ENCODE assay signal across 15 mouse cellular contexts in the genomic region with DNA sequence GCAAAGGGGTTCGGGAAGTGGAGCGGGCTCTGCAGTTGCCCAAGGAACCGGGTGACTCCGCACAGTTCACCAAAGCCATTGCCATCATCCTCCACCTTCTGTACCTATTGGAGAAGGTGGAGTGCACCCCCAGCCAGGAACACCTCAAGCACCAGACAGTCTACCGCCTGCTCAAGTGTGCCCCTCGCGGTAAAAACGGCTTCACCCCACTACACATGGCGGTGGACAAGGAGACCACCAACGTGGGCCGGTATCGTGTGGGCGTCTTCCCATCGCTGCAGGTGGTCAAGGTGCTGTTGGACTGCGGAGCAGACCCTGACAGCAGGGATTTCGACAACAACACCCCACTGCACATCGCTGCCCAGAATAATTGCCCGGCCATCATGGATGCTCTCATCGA. TPM values are rescaled to one million over a fixed set of nuclear protein-coding genes. Genes with fewer than 3 reads are reported as not detected.
A peak's percentile ranks its signal among the peaks of the same experiment; 100 is the strongest.
DNase-seq lines count a peak whose midpoint lies in the region; ATAC-seq and TF ChIP-seq lines count a peak whose summit lies in the region.
"Not testable (repeated sequence)": the region's sequence is repeated elsewhere in the genome, so short reads cannot be mapped to it uniquely, and the experiment has no call there.
"Had no signal": no experiment of that assay in that cellular context is flagged by ENCODE, and none has a peak within 500 bp of the region (broad histone marks: within the 10 kb centered on the region; RNA-seq: fewer than 3 reads in every experiment).

No protein-coding gene starts in this region.

- H3K4me2 ChIP-seq in embryonic facial prominence, embryonic 14.5 days (ENCODE audit: low read depth, low read length), result 0 out of 2 replicates have a peak overlapping the region, but pooled peaks have one; percentile 89
- H3K4me2 ChIP-seq in kidney, embryonic 15.5 days, result peak overlapping the region; percentile 93; the same call in 1 of the 2 replicates
- H3K4me2 ChIP-seq in liver, embryonic 13.5 days, result peak overlapping the region; percentile 98
- H3K4me2 ChIP-seq in midbrain, embryonic 15.5 days, result peak overlapping the region; percentile 99; the same call in 1 of the 2 replicates

- H3K27ac ChIP-seq in embryonic facial prominence, embryonic 14.5 days (replicated peaks; ENCODE audit: low read depth, low read length); heart, adult 2 months; hindbrain, embryonic 10.5 days; kidney, embryonic 15.5 days; liver, embryonic 13.5 days; midbrain, embryonic 15.5 days: not testable (repeated sequence)

- not testable (repeated sequence) for H3K27me3 ChIP-seq in G1E (ENCODE audit: insufficient read depth, low read length); embryonic facial prominence, embryonic 14.5 days (replicated peaks; ENCODE audit: control insufficient read depth, insufficient read depth, low read length); heart, adult 2 months (ENCODE audit: control insufficient read depth, insufficient read depth, low read length); hindbrain, embryonic 10.5 days (ENCODE audit: insufficient read depth, poor library complexity, severe bottlenecking); kidney, embryonic 15.5 days; liver, embryonic 13.5 days; midbrain, embryonic 15.5 days (replicated peaks)

- intact Hi-C loops in heart, adult 2 months (cut with DNase I), result loop anchor here (10.0 kb wide), 1 partner anchor 303 kb away; a partner anchor contains a TSS

- TF ChIP-seq POLR2A in heart, adult 2 months (IDR thresholded peaks at IDR 0.05; ENCODE audit: insufficient read depth, low read depth, low read length), result not testable (repeated sequence)

- H3K9me3 ChIP-seq in G1E (replicated peaks); embryonic facial prominence, embryonic 14.5 days (ENCODE audit: control insufficient read depth, low read length); hindbrain, embryonic 10.5 days; kidney, embryonic 15.5 days (replicated peaks); liver, embryonic 13.5 days (replicated peaks); midbrain, embryonic 15.5 days: not testable (repeated sequence)

- not testable (repeated sequence) for TF ChIP-seq CTCF in G1E (IDR thresholded peaks at IDR 0.05; ENCODE audit: low read depth, low read length)
- TF ChIP-seq CTCF in heart, adult 2 months (IDR thresholded peaks at IDR 0.05), result 0 out of 2 replicates have a peak, but pooled peaks have one; percentile 2

- H3K79me2 ChIP-seq in heart, adult 2 months (replicated peaks; ENCODE audit: control insufficient read depth, insufficient read depth, low read length), result not testable (repeated sequence)

- H3K36me3 ChIP-seq in G1E (replicated peaks), result peaks cover 58% of the 10 kb centered on the region
- peaks cover 48% of the 10 kb centered on the region for H3K36me3 ChIP-seq in embryonic facial prominence, embryonic 14.5 days (ENCODE audit: control insufficient read depth, insufficient read depth, low read length)
- H3K36me3 ChIP-seq in heart, adult 2 months (ENCODE audit: control insufficient read depth, insufficient read depth, low read length), result peaks cover 11% of the 10 kb centered on the region
- peaks cover 55% of the 10 kb centered on the region for H3K36me3 ChIP-seq in hindbrain, embryonic 10.5 days
- peaks cover 53% of the 10 kb centered on the region for H3K36me3 ChIP-seq in kidney, embryonic 15.5 days
- H3K36me3 ChIP-seq in liver, embryonic 13.5 days, result peaks cover 53% of the 10 kb centered on the region
- H3K36me3 ChIP-seq in midbrain, embryonic 15.5 days (replicated peaks), result peaks cover 13% of the 10 kb centered on the region; the same call in 1 of the 2 replicates

- not testable (repeated sequence) for DNase-seq in G1E (ENCODE audit: low spot score); embryonic facial prominence, embryonic 14.5 days (ENCODE audit: low spot score); hindbrain, embryonic 10.5 days (ENCODE audit: low spot score); liver, embryonic 13.5 days
- DNase-seq in heart, adult 2 months, result peak in 1 of 2 experiments; percentile 37

- peaks cover 69% of the 10 kb centered on the region for H3K4me1 ChIP-seq in G1E (ENCODE audit: insufficient read depth, low read depth, low read length)
- H3K4me1 ChIP-seq in embryonic facial prominence, embryonic 14.5 days (ENCODE audit: control insufficient read depth, insufficient read depth, low read length), result not testable (repeated sequence)
- peaks cover 17% of the 10 kb centered on the region for H3K4me1 ChIP-seq in heart, adult 2 months (ENCODE audit: control insufficient read depth, insufficient read depth, low read length)
- peaks cover 40% of the 10 kb centered on the region for H3K4me1 ChIP-seq in hindbrain, embryonic 10.5 days (replicated peaks)
- peaks cover 53% of the 10 kb centered on the region for H3K4me1 ChIP-seq in kidney, embryonic 15.5 days
- H3K4me1 ChIP-seq in liver, embryonic 13.5 days (replicated peaks), result peaks cover 66% of the 10 kb centered on the region
- H3K4me1 ChIP-seq in midbrain, embryonic 15.5 days, result peaks cover 65% of the 10 kb centered on the region

- not testable (repeated sequence) for H3K9ac ChIP-seq in embryonic facial prominence, embryonic 14.5 days (ENCODE audit: low read depth, low read length); kidney, embryonic 15.5 days; midbrain, embryonic 15.5 days
- peak overlapping the region; percentile 30; the same call in 1 of the 2 replicates for H3K9ac ChIP-seq in heart, adult 2 months (ENCODE audit: low read depth, low read length)
- peak overlapping the region; percentile 80; the same call in 1 of the 2 replicates for H3K9ac ChIP-seq in liver, embryonic 13.5 days

- H3K4me3 ChIP-seq in G1E (ENCODE audit: low read depth, low read length), result peak overlapping the region; percentile 82; the same call in 1 of the 2 replicates
- not testable (repeated sequence) for H3K4me3 ChIP-seq in embryonic facial prominence, embryonic 14.5 days (ENCODE audit: low read depth, low read length)
- peak overlapping the region; percentile 80 for H3K4me3 ChIP-seq in heart, adult 2 months
- peak overlapping the region; percentile 74; the same call in 1 of the 2 replicates for H3K4me3 ChIP-seq in hindbrain, embryonic 10.5 days
- peak overlapping the region; percentile 71; the same call in 1 of the 2 replicates for H3K4me3 ChIP-seq in kidney, embryonic 15.5 days (replicated peaks)
- H3K4me3 ChIP-seq in liver, embryonic 13.5 days (replicated peaks), result peak overlapping the region; percentile 78
- H3K4me3 ChIP-seq in midbrain, embryonic 15.5 days, result peak overlapping the region; percentile 69; the same call in 1 of the 2 replicates

- 94% methylated on average over 19 of the region's 19 CpGs for WGBS in embryonic facial prominence, embryonic 14.5 days
- 69% methylated on average over 19 of the region's 19 CpGs for WGBS in heart, adult 2 months
- WGBS in hindbrain, embryonic 10.5 days, result 96% methylated on average over 19 of the region's 19 CpGs
- WGBS in kidney, embryonic 15.5 days, result 89% methylated on average over 19 of the region's 19 CpGs
- 87% methylated on average over 19 of the region's 19 CpGs for WGBS in liver, embryonic 13.5 days (ENCODE audit: insufficient replicate concordance)
- WGBS in midbrain, embryonic 15.5 days, result 94% methylated on average over 19 of the region's 19 CpGs

- ATAC-seq in G1E (ENCODE audit: extremely low read depth, insufficient number of reproducible peaks, low FRiP score, poor library complexity, severe bottlenecking); embryonic facial prominence, embryonic 14.5 days (ENCODE audit: low read depth); kidney, embryonic 15.5 days (replicated peaks; ENCODE audit: low FRiP score); liver, embryonic 13.5 days (ENCODE audit: low read depth); midbrain, embryonic 15.5 days (replicated peaks): not testable (repeated sequence)

- TF ChIP-seq EP300 in heart, adult 2 months (IDR thresholded peaks at IDR 0.05; ENCODE audit: insufficient read depth, low read depth, low read length), result not testable (repeated sequence)

RNA-seq across cellular contexts. Expression of a gene that starts 1.7 kb away (rescaled TPM):
- total RNA-seq in G1E (2014; fragmentation: Nextera tagmentation) (14.4 and 16.5 TPM in 2 replicates), G1E (2017) (17.8 and 18.9 TPM in 2 replicates)
- 20.1 and 20.7 TPM in 2 replicates for polyA plus RNA-seq in G1E (2012)
- 19.6 and 20.5 TPM in 2 replicates for polyA plus RNA-seq in embryonic facial prominence, embryonic 14.5 days (2014; fragmentation: Nextera tagmentation; extraction: Ambion mirVana)
- 100 to 1,000 TPM; 108 to 124 TPM for total RNA-seq in heart, adult 2 months (2021)
- 81.5 and 104 TPM in 2 replicates for polyA plus RNA-seq in heart, adult 2 months (2012; rRNA removed)
- polyA plus RNA-seq in hindbrain, embryonic 10.5 days (2016; fragmentation: Nextera tagmentation; extraction: Ambion mirVana), result 13.3 and 15.5 TPM in 2 replicates
- 13.1 TPM in 2 replicates for polyA plus RNA-seq in kidney, embryonic 15.5 days (2015; fragmentation: Nextera tagmentation; extraction: Ambion mirVana)
- 6.1 and 7.1 TPM in 2 replicates for polyA plus RNA-seq in liver, embryonic 13.5 days (2015; fragmentation: Nextera tagmentation; extraction: Ambion mirVana)
- 20.1 and 20.5 TPM in 2 replicates for polyA plus RNA-seq in midbrain, embryonic 15.5 days (2015; fragmentation: Nextera tagmentation; extraction: Ambion mirVana)

RNA-seq across cellular contexts. Expression of a gene that starts 18.3 kb away (rescaled TPM):
- total RNA-seq in G1E (2014; fragmentation: Nextera tagmentation) (15.2 and 16.2 TPM in 2 replicates), G1E (2017) (4.9 and 5.7 TPM in 2 replicates)
- polyA plus RNA-seq in G1E (2012), result 7.4 and 8.1 TPM in 2 replicates
- polyA plus RNA-seq in embryonic facial prominence, embryonic 14.5 days (2014; fragmentation: Nextera tagmentation; extraction: Ambion mirVana), result 6.9 and 8.1 TPM in 2 replicates
- 1 to 10 TPM; 8.0 TPM for total RNA-seq in heart, adult 2 months (2021)
- polyA plus RNA-seq in heart, adult 2 months (2012; rRNA removed), result 16.8 and 18.0 TPM in 2 replicates
- polyA plus RNA-seq in hindbrain, embryonic 10.5 days (2016; fragmentation: Nextera tagmentation; extraction: Ambion mirVana), result 2.4 and 2.6 TPM in 2 replicates
- polyA plus RNA-seq in kidney, embryonic 15.5 days (2015; fragmentation: Nextera tagmentation; extraction: Ambion mirVana), result 6.0 and 6.2 TPM in 2 replicates
- polyA plus RNA-seq in liver, embryonic 13.5 days (2015; fragmentation: Nextera tagmentation; extraction: Ambion mirVana), result 2.3 and 2.7 TPM in 2 replicates
- 1.2 and 1.5 TPM in 2 replicates for polyA plus RNA-seq in midbrain, embryonic 15.5 days (2015; fragmentation: Nextera tagmentation; extraction: Ambion mirVana)

RNA-seq across cellular contexts. Expression of a gene that starts 34.4 kb away (rescaled TPM):
- total RNA-seq in G1E (2014; fragmentation: Nextera tagmentation) (8.1 and 12.3 TPM in 2 replicates), G1E (2017) (55.9 and 64.1 TPM in 2 replicates)
- polyA plus RNA-seq in G1E (2012), result 12.2 and 12.7 TPM in 2 replicates
- 76.9 and 88.4 TPM in 2 replicates for polyA plus RNA-seq in embryonic facial prominence, embryonic 14.5 days (2014; fragmentation: Nextera tagmentation; extraction: Ambion mirVana)
- total RNA-seq in heart, adult 2 months (2021), result 100 to 1,000 TPM; 160 to 221 TPM
- 65.6 and 66.2 TPM in 2 replicates for polyA plus RNA-seq in heart, adult 2 months (2012; rRNA removed)
- polyA plus RNA-seq in hindbrain, embryonic 10.5 days (2016; fragmentation: Nextera tagmentation; extraction: Ambion mirVana), result 50.9 and 61.6 TPM in 2 replicates
- 68.9 and 77.4 TPM in 2 replicates for polyA plus RNA-seq in kidney, embryonic 15.5 days (2015; fragmentation: Nextera tagmentation; extraction: Ambion mirVana)
- polyA plus RNA-seq in liver, embryonic 13.5 days (2015; fragmentation: Nextera tagmentation; extraction: Ambion mirVana), result 24.9 and 27.1 TPM in 2 replicates
- polyA plus RNA-seq in midbrain, embryonic 15.5 days (2015; fragmentation: Nextera tagmentation; extraction: Ambion mirVana), result 12.0 and 13.3 TPM in 2 replicates

RNA-seq across cellular contexts. Expression of a gene that starts 39.6 kb away (rescaled TPM):
- total RNA-seq in G1E (2014; fragmentation: Nextera tagmentation) (22.4 and 26.8 TPM in 2 replicates), G1E (2017) (13.0 and 14.4 TPM in 2 replicates)
- polyA plus RNA-seq in G1E (2012), result 61.8 and 62.4 TPM in 2 replicates
- polyA plus RNA-seq in embryonic facial prominence, embryonic 14.5 days (2014; fragmentation: Nextera tagmentation; extraction: Ambion mirVana), result 32.5 and 37.1 TPM in 2 replicates
- total RNA-seq in heart, adult 2 months (2021), result 10 to 100 TPM; 40.4 to 41.4 TPM
- 38.6 and 43.4 TPM in 2 replicates for polyA plus RNA-seq in heart, adult 2 months (2012; rRNA removed)
- 43.0 and 52.3 TPM in 2 replicates for polyA plus RNA-seq in hindbrain, embryonic 10.5 days (2016; fragmentation: Nextera tagmentation; extraction: Ambion mirVana)
- polyA plus RNA-seq in kidney, embryonic 15.5 days (2015; fragmentation: Nextera tagmentation; extraction: Ambion mirVana), result 38.9 and 43.8 TPM in 2 replicates
- 19.6 and 23.0 TPM in 2 replicates for polyA plus RNA-seq in liver, embryonic 13.5 days (2015; fragmentation: Nextera tagmentation; extraction: Ambion mirVana)
- 27.8 and 29.1 TPM in 2 replicates for polyA plus RNA-seq in midbrain, embryonic 15.5 days (2015; fragmentation: Nextera tagmentation; extraction: Ambion mirVana)

RNA-seq across cellular contexts. Expression of a gene that starts 41.8 kb away (rescaled TPM):
- total RNA-seq in G1E (2014; fragmentation: Nextera tagmentation) (not detected in 2 replicates), G1E (2017) (not detected in 2 replicates)
- not detected in 2 replicates for polyA plus RNA-seq in G1E (2012)
- not detected in 2 replicates for polyA plus RNA-seq in embryonic facial prominence, embryonic 14.5 days (2014; fragmentation: Nextera tagmentation; extraction: Ambion mirVana)
- total RNA-seq in heart, adult 2 months (2021), result not detected
- 0.32 TPM in 1 of 2 replicates, not detected in the other for polyA plus RNA-seq in heart, adult 2 months (2012; rRNA removed)
- not detected in 2 replicates for polyA plus RNA-seq in hindbrain, embryonic 10.5 days (2016; fragmentation: Nextera tagmentation; extraction: Ambion mirVana)
- 0.31 TPM in 1 of 2 replicates, not detected in the other for polyA plus RNA-seq in kidney, embryonic 15.5 days (2015; fragmentation: Nextera tagmentation; extraction: Ambion mirVana)
- polyA plus RNA-seq in liver, embryonic 13.5 days (2015; fragmentation: Nextera tagmentation; extraction: Ambion mirVana), result not detected in 2 replicates
- polyA plus RNA-seq in midbrain, embryonic 15.5 days (2015; fragmentation: Nextera tagmentation; extraction: Ambion mirVana), result not detected in 2 replicates
- total RNA-seq: adrenal gland, postnatal 4 days; gastrocnemius, postnatal 4 days; hematopoietic stem cell, adult 5-6 weeks; layer of hippocampus, adult 8-10 months; liver, adult 2 months; monocyte, adult 5-6 weeks had no signal
- polyA plus RNA-seq: activated CD4-positive, CD25-positive, alpha-beta regulatory T cell, adult 4 months; liver, adult 2 months; macrophage had no signal
